Mouse (Mus musculus): ENCODE data around the gene Rps17.

DNA sequence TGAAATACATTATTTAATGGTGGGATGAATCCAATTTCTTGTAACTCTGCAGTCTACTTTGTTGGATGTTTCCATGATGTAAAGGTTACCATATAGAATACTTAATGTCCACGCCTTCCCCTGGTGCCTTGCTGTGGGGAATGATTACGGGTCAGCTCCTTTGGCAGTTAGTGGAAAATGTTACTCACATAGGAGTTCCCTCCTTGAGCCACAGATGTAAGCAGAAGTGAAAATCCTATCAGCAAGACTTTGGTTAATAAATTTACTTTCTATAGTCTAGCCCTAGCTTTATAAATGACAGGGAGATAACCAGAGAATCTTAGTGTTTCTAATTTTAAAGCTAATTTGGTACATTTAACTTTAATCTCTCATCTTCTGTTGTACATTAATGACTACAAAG lies 49.9 kb downstream of the Rps17 start:
- TF ChIP-seq CTCF (IDR thresholded peaks at IDR 0.05; ENCODE audit: control insufficient read depth, insufficient read depth, insufficient replicate concordance, low read depth, low read length): no peak
- no peak for TF ChIP-seq POLR2A (IDR thresholded peaks at IDR 0.05; ENCODE audit: control insufficient read depth, low read depth, low read length)

Measured in testis, adult 2 months (tissue).